Mouse (Mus musculus) heart, adult 2 months (tissue): ENCODE results near the gene Anxa9. TPM values are rescaled to one million over a fixed set of nuclear protein-coding genes. Genes with fewer than 3 reads are reported as not detected.

ENCODE experiments used
- DNase-seq, 2 experiments: peaks; one replicate each; pipeline ENCODE4 v3.0.0; 2021
- H3K27ac ChIP-seq: fragments of 200-600 bp; 2 replicates; pipeline ENCODE4 v1.8.1; 2022
- H3K27me3 ChIP-seq: fragments of 200-500 bp; 2 replicates; pipeline ENCODE4 v1.6.1; 2012; ENCODE audit warnings: mild to moderate bottlenecking, low read length, inconsistent platforms, mixed read lengths; ENCODE audit not compliant: control insufficient read depth, insufficient read depth
- H3K36me3 ChIP-seq: fragments of 200-500 bp; 2 replicates; pipeline ENCODE4 v1.6.1; 2012; ENCODE audit warnings: low read length, inconsistent platforms; ENCODE audit not compliant: control insufficient read depth, insufficient read depth
- H3K4me1 ChIP-seq: fragments of 200-500 bp; 2 replicates; pipeline ENCODE4 v1.6.1; 2011; ENCODE audit warnings: low read length; ENCODE audit not compliant: control insufficient read depth, insufficient read depth
- H3K4me3 ChIP-seq: fragments of 200-600 bp; 2 replicates; pipeline ENCODE4 v1.8.1; 2022
- H3K79me2 ChIP-seq: fragments of 200-500 bp; replicated peaks from 2 replicates; pipeline ENCODE4 v1.6.1; 2012; ENCODE audit warnings: mild to moderate bottlenecking, inconsistent platforms, low read length, moderate library complexity, mixed read lengths; ENCODE audit not compliant: control insufficient read depth, insufficient read depth
- H3K9ac ChIP-seq: fragments of 200-500 bp; 2 replicates; pipeline ENCODE4 v1.6.1; 2012; ENCODE audit warnings: low read depth, mild to moderate bottlenecking, control low read depth, inconsistent platforms, low read length, mixed read lengths
- CTCF ChIP-seq: fragments of 200-600 bp; IDR thresholded peaks from 2 replicates; pipeline ENCODE4 v1.8.1; 2022; ENCODE audit warnings: antibody characterized with exemption, mild to moderate bottlenecking, moderate library complexity
- EP300 ChIP-seq: fragments of 200-500 bp; IDR thresholded peaks from 2 replicates; pipeline ENCODE4 v1.6.1; 2011; ENCODE audit warnings: low read depth, low read length, control low read depth; ENCODE audit not compliant: insufficient read depth
- POLR2A ChIP-seq: fragments of 200-500 bp; IDR thresholded peaks from 2 replicates; pipeline ENCODE4 v1.6.1; 2011; ENCODE audit warnings: mild to moderate bottlenecking, low read depth, low read length, control low read depth; ENCODE audit not compliant: insufficient read depth
- WGBS: fragments of 180-500 bp; shearing (Covaris S2); methylation state at CpG from one replicate; pipeline ENCODE4 v1.1.7; 2018; 5-methylcytosine and 5-hydroxymethylcytosine counted together
- intact Hi-C: fragments of 180-260 bp; cut with DNase I; formaldehyde crosslinking; loops from one replicate; pipeline ENCODE4 v1.15.1; 2025
- polyA plus RNA-seq: library from polyadenylated mRNA; depleted of rRNA; stranded (reverse); fragments of >200 nt; gene quantifications from 2 replicates; pipeline ENCODE4 v1.2.3, GENCODE M21; 2012
- total RNA-seq, 2 experiments: library from RNA; stranded (reverse); gene quantifications; 2 replicates each; pipeline ENCODE4 v1.2.3; 2021

The Anxa9 gene
- total and polyA plus RNA-seq, 3 experiments, result 0.59 to 1.1 (median 0.68) TPM

DNA sequence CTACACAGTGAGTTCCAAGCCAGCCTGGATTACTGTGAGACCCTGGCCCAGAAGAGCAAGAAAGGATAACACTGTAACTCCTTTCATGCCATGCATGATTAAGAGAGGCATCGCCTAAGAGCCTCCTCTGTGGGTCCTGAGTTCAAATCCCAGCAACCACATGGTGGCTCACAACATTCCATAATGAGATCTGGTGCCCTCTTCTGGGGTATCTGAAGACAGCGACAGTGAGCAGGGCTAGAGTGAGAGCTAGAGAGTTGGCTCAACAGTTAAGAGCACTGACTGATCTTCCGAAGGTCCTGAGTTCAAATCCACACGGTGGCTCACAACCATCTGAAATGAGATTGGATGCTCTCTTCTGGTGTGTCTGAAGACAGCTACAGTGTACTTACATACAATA, 32.5 kb downstream of the Anxa9 start:
- peaks cover 3% of the 10 kb centered on the region; the same call in 1 of the 2 replicates for H3K4me1 ChIP-seq
- 89% methylated on average over 4 of the region's 4 CpGs for WGBS
- DNase-seq, result no peak

DNA sequence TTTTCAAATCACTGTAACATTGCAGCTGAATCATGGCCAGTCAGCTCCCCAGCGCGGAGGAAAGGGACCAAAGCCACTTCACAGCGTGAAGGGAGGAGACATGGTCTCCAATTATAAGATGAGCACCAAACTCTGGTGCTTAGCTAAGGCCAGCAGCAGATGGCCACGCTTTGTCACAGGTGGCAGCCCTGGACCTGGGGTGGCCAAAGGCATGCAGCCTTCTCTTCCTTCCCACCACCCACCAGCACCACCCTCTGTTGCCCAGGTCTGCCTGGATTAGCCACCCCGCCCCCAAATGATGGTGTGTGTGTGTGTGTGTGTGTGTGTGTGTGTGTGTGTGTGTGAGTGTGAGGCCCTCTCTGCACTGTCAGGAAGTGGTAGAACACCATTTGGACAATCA, 33.5 kb downstream of the Anxa9 start:
- no peaks in the 10 kb centered on the region for H3K27me3 ChIP-seq
- H3K36me3 ChIP-seq, result no peaks in the 10 kb centered on the region
- TF ChIP-seq CTCF, result no peak
- TF ChIP-seq EP300, result no peak
- no peak for TF ChIP-seq POLR2A
- intact Hi-C loops, result no loop called here
- WGBS, result 80% methylated on average over 5 of the region's 5 CpGs
- H3K4me3 ChIP-seq, result no peak overlapping the region
- no peak for DNase-seq
- peaks cover 3% of the 10 kb centered on the region; the same call in 1 of the 2 replicates for H3K4me1 ChIP-seq
- H3K9ac ChIP-seq, result no peak overlapping the region
- no peaks in the 10 kb centered on the region for H3K79me2 ChIP-seq
- no peak overlapping the region for H3K27ac ChIP-seq

More for the DNA sequence above, 32.5 kb downstream of the Anxa9 start:
- no peak overlapping the region for H3K4me3 ChIP-seq
- H3K27ac ChIP-seq, result no peak overlapping the region
- TF ChIP-seq POLR2A, result no peak
- no peak for TF ChIP-seq EP300
- TF ChIP-seq CTCF, result no peak
- H3K36me3 ChIP-seq, result no peaks in the 10 kb centered on the region
- intact Hi-C loops, result no loop called here
- no peak overlapping the region for H3K9ac ChIP-seq
- no peaks in the 10 kb centered on the region for H3K27me3 ChIP-seq
- H3K79me2 ChIP-seq, result no peaks in the 10 kb centered on the region

DNA sequence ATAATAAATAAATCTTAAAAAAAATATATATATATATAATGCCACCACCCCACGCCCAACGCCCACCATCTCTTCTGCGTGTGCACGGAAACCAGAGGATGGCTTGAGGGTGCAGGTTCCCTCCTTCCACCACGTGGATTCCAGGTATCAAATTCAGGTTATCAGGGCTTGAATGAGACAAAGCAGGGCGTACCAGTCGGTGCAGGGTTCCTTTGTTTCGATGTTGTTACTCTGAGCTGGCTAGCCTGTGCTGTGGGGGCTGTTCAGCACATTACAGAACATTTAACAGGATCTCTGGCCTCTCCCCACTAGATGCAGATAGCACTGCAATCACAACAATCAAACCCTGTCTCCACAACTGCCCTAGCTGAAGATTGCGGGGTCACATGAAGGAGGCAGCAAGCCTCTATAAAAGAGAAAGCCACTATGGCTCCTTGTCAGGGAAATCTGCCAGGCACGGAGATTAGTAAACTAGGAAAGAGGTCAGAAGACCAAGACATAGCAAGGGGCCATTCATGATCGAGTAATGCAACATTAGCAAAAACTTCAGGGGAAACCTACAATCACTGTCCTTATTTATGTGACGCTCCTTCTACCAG, 36.1 kb downstream of the Anxa9 start:
- no peak overlapping the region for H3K27ac ChIP-seq
- DNase-seq, result no peak
- no peaks in the 10 kb centered on the region for H3K79me2 ChIP-seq
- H3K4me3 ChIP-seq, result no peak overlapping the region
- H3K36me3 ChIP-seq, result no peaks in the 10 kb centered on the region
- no peaks in the 10 kb centered on the region for H3K27me3 ChIP-seq
- intact Hi-C loops, result no loop called here
- H3K9ac ChIP-seq, result no peak overlapping the region
- no peak for TF ChIP-seq CTCF
- no peak for TF ChIP-seq EP300
- TF ChIP-seq POLR2A, result no peak
- WGBS, result 76% methylated on average over 12 of the region's 12 CpGs
- H3K4me1 ChIP-seq, result 0 out of 2 replicates have a peak, but pooled peaks cover 3% of the 10 kb centered on the region

DNA sequence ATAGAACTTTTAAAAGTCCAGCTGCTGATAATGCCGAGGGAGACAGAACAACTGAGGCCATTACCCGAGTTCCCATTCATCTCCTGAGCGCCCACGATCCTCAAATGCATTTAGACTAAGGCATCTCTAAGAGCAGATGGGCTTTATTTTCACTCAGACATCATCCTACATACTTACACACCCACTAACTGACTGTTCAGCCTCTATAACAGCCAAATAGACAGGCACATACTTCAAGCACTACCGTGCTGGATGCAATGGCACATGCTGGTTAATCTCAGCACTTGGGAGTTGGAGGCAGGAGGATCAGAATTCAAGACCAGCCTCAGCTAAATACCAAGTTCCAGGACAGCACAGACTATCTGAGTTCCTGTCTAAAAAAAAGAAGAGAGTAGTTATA, 37.2 kb downstream of the Anxa9 start:
- no peak overlapping the region for H3K9ac ChIP-seq
- H3K4me1 ChIP-seq, result 0 out of 2 replicates have a peak, but pooled peaks cover 3% of the 10 kb centered on the region
- TF ChIP-seq CTCF, result no peak
- TF ChIP-seq EP300, result no peak
- no peak for TF ChIP-seq POLR2A
- intact Hi-C loops, result no loop called here
- H3K79me2 ChIP-seq, result no peaks in the 10 kb centered on the region
- H3K27ac ChIP-seq, result no peak overlapping the region
- WGBS, result 71% methylated on average over 5 of the region's 5 CpGs
- no peak for DNase-seq
- no peak overlapping the region for H3K4me3 ChIP-seq
- H3K27me3 ChIP-seq, result no peaks in the 10 kb centered on the region
- no peaks in the 10 kb centered on the region for H3K36me3 ChIP-seq

DNA sequence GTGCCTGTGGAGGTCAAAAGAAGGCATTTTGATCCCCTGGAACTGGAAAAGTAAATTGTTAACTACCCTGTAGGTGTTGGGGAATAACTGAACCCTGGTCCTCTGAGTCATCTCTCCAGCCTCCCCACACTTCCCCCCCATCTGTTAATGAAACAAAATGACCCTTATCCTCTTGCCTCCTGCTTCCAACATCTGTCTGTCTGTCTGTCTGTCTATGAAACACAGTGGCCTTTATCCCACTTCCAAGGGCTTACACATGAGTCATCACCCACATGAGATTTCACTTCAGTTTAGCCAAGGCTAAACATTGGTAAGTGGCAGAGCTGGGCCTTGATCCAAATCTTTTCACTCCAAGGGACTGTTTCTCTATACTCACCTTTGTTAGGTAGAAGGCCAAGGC, 39.1 kb downstream of the Anxa9 start:
- intact Hi-C loops, result no loop called here
- Histone ChIP-seq H3K9ac (no peak overlapping the region), H3K27me3 (no peaks in the 10 kb centered on the region), H3K36me3 (no peaks in the 10 kb centered on the region), H3K27ac (no peak overlapping the region), H3K4me3 (no peak overlapping the region), H3K79me2 (no peaks in the 10 kb centered on the region), H3K4me1 (0 out of 2 replicates have a peak, but pooled peaks cover 3% of the 10 kb centered on the region)
- DNase-seq, result no peak
- TF ChIP-seq CTCF (no peak), EP300 (no peak), POLR2A (no peak)

DNA sequence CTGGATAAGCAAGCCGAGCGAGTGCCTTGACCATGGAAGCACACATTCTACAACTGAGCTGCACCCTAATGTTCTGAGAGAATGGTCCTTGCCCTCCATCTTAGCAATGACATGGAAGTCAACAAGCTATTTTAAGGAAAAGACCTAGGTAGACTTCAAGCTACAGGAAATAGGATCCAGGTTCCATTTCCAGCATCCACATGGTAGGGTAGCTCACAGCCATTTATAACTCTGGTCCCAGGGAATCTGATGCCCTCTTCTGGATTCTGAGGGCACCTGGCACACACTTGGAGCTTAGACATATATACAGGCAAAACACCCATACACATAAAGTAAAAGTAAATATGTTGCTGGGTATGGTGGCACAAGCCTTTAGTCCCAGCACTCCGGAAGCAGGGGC, 40.9 kb downstream of the Anxa9 start:
- no peak overlapping the region for H3K4me3 ChIP-seq
- WGBS, result 93% methylated on average over 3 of the region's 3 CpGs
- 0 out of 2 replicates have a peak, but pooled peaks cover 3% of the 10 kb centered on the region for H3K4me1 ChIP-seq
- H3K9ac ChIP-seq, result no peak overlapping the region
- no peak for DNase-seq
- no peaks in the 10 kb centered on the region for H3K36me3 ChIP-seq
- H3K27me3 ChIP-seq, result no peaks in the 10 kb centered on the region
- H3K79me2 ChIP-seq, result no peaks in the 10 kb centered on the region
- intact Hi-C loops, result no loop called here
- no peak overlapping the region for H3K27ac ChIP-seq
- TF ChIP-seq EP300, result no peak
- TF ChIP-seq CTCF, result no peak
- TF ChIP-seq POLR2A, result no peak
